Mouse (Mus musculus) hindbrain, postnatal 0 days (tissue): Measurements from ENCODE around the gene Prkn. TPM values are rescaled to one million over a fixed set of nuclear protein-coding genes. Genes with fewer than 3 reads are reported as not detected.

Source experiments
- ATAC-seq: fragments of 200-750 bp; cut with Nextera tagmentation; 2 replicates; pipeline ENCODE4 v1.8.0; 2017; ENCODE audit warnings: mild to moderate bottlenecking, moderate TSS enrichment, moderate library complexity
- DNase-seq: peaks from one replicate; pipeline ENCODE4 v3.0.0-alpha.2; 2015; ENCODE audit warnings: low spot score
- H3K27ac ChIP-seq: fragments of 300-500 bp; sonication (generic); 2 replicates; pipeline ENCODE4 v1.5.1; 2014; ENCODE audit warnings: mild to moderate bottlenecking
- H3K27me3 ChIP-seq: fragments of 300-500 bp; sonication (generic); 2 replicates; pipeline ENCODE4 v1.6.1; 2014; ENCODE audit warnings: low read length, mixed read lengths; ENCODE audit not compliant: insufficient read depth
- H3K36me3 ChIP-seq: fragments of 300-500 bp; sonication (generic); 2 replicates; pipeline ENCODE4 v1.6.1; 2014; ENCODE audit warnings: low read length, mixed read lengths; ENCODE audit not compliant: insufficient read depth
- H3K4me1 ChIP-seq: fragments of 300-500 bp; sonication (generic); 2 replicates; pipeline ENCODE4 v1.6.1; 2014; ENCODE audit warnings: antibody characterized with exemption, low read length, mixed read lengths; ENCODE audit not compliant: insufficient read depth
- H3K4me2 ChIP-seq: fragments of 300-500 bp; sonication (generic); 2 replicates; pipeline ENCODE4 v1.6.1; 2014; ENCODE audit warnings: low read depth, mild to moderate bottlenecking, low read length, moderate library complexity, mixed read lengths
- H3K4me3 ChIP-seq: fragments of 300-500 bp; sonication (generic); 2 replicates; pipeline ENCODE4 v1.5.1; 2014; ENCODE audit warnings: low read length
- H3K9ac ChIP-seq: fragments of 300-500 bp; sonication (generic); replicated peaks from 2 replicates; pipeline ENCODE4 v1.6.1; 2014; ENCODE audit warnings: mild to moderate bottlenecking, low read length, moderate library complexity, mixed read lengths
- H3K9me3 ChIP-seq: fragments of 300-500 bp; sonication (generic); 2 replicates; pipeline ENCODE4 v1.6.1; 2016; ENCODE audit warnings: low read length, mixed read lengths
- CTCF ChIP-seq: IDR thresholded peaks from 2 replicates; pipeline ENCODE4 v1.5.1; 2016; ENCODE audit warnings: antibody characterized with exemption, control low read depth, low read depth
- WGBS: fragments of 180-500 bp; shearing (Covaris S2); extraction: QIAGEN DNeasy Blood & Tissue Kit; methylation state at CpG from one replicate; pipeline ENCODE4 v1.1.7; 2014; 5-methylcytosine and 5-hydroxymethylcytosine counted together
- polyA plus RNA-seq: library from polyadenylated mRNA; unstranded; fragments of >200 nt; fragmentation: Nextera tagmentation; extraction: Ambion mirVana; gene quantifications from 2 replicates; pipeline ENCODE4 v1.2.1, GENCODE M21; 2015
- total RNA-seq: library from RNA; depleted of rRNA; stranded (reverse); fragments of >200 nt; gene quantifications from 2 replicates; pipeline ENCODE4 v1.2.3, GENCODE M21; 2014

The Prkn gene
- total and polyA plus RNA-seq, 2 experiments from 2014 or later = 9.3 to 10.7 TPM

DNA sequence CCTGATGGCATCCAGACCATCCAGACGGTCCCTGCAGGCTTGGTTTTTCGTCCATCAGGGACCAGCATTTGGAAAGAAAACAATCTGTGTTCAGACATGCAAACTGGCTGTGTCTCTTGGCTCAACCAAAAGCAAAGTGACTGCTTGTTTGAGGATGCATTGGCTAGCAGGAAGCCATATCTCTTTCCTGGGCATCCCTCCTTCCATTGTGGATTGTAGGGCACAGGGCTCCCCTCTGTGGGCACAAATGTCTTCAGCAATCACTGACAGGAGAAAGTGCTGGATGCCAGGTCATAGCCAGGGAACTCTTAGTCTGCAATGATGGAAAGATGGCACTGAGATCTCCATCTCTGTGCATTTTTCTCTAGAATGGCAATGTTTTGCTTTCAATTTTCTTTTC is 939.8 kb downstream of the Prkn start:
- H3K4me3 ChIP-seq = no peak overlapping the region
- H3K27ac ChIP-seq = no peak overlapping the region
- TF ChIP-seq CTCF = peak; percentile 32; the same call in 1 of the 2 replicates
- no peak overlapping the region for H3K4me2 ChIP-seq
- H3K4me1 ChIP-seq = no peaks in the 10 kb centered on the region
- ATAC-seq (no peak), DNase-seq (peak; percentile 45)
- WGBS = 56% methylated on average over 2 of the region's 2 CpGs
- H3K27me3 ChIP-seq = no peaks in the 10 kb centered on the region
- H3K36me3 ChIP-seq = no peaks in the 10 kb centered on the region
- no peaks in the 10 kb centered on the region for H3K9me3 ChIP-seq
- H3K9ac ChIP-seq = no peak overlapping the region

DNA sequence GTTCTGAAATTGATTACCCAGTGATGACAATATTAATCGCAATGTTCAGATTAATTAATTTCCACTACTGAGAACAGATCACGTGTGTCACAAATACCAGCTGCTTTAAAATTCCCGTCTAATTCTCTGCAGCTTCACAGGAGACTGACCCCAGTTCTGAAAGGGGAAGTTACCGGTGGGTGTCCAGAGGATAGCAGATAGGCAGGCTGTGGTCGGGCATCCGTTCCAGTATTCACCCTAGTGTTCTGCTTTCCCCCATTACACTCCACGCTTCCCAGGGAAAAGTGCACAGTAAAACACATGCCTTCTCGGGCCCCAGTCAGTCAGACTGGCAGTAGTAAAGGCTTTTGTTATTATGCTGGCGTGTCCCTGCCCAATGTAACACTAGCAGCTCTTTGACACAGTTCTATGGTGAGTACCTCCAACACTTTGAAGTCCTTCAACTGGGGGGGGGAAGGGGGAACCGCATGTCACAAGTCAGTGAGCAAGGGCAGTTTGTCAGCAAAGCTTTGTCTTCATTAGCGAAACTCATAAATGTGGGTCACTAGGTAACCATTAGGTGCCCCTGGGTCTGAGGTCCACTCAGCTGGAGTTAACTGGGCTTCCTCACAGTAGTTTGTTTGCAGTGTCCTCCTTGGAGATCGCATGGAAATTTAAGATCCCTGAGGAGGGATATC is 940.8 kb downstream of the Prkn start:
- Histone ChIP-seq H3K36me3 (no peaks in the 10 kb centered on the region), H3K27ac (no peak overlapping the region), H3K9me3 (no peaks in the 10 kb centered on the region), H3K4me3 (no peak overlapping the region), H3K4me1 (no peaks in the 10 kb centered on the region), H3K27me3 (no peaks in the 10 kb centered on the region), H3K4me2 (no peak overlapping the region), H3K9ac (no peak overlapping the region)
- DNase-seq (no peak), ATAC-seq (no peak)
- WGBS = 37% methylated on average over 12 of the region's 12 CpGs
- TF ChIP-seq CTCF = no peak

DNA sequence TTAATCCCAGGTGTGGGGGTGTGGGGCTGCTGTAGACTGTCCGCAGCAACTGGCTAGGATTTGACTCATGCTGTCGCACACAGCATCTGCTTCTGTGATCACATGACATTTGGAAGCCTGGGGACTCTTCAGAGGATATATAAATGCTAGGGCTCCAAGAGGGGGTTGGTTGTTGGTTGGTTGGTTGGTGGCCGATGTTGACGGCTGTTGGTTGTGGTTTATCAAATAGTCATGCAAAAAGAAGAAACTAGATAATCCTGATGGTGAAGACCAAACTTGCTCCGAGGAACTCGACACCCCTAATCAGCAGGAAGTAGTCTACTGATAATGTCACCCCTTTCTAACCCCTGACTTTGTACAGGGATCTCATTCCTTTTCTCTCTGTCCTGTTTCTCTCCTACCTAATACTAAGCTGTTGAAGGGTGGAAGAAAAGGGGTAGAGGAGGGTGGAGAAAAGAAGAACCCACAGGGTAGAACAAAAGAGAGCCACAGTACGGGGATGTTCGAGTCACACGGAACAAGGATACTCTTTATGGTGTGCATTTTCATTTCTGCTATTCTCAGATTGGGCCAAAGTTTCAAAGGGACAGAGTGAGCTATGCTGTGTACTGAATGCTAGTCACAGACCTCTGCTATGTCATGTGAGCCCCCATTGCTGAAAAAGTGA is 948.2 kb downstream of the Prkn start:
- WGBS = 89% methylated on average over 9 of the region's 9 CpGs
- Histone ChIP-seq H3K36me3 (no peaks in the 10 kb centered on the region), H3K4me1 (no peaks in the 10 kb centered on the region), H3K4me3 (no peak overlapping the region), H3K9me3 (no peaks in the 10 kb centered on the region), H3K27me3 (no peaks in the 10 kb centered on the region), H3K4me2 (no peak overlapping the region), H3K27ac (no peak overlapping the region), H3K9ac (no peak overlapping the region)
- DNase-seq (no peak), ATAC-seq (no peak)
- no peak for TF ChIP-seq CTCF

DNA sequence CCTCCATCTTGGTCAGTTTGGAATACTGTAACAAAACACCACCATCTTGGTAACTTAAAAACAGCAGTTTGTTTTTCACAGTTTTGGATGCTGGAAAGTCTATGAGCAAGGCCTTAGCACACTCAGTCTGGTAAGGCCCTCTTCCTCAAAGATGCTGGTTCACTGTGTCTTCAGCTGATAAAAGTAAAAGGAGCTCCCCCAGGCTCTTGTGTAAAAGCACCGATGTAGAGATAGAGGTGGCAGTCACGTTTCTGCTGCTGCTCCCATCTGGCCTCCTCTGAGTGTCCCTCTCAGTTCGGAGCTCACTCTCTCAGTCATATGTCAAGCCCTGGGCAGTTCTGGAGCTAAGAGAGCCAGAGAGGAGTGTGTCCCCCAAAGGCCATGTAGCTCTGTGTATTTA is 955.8 kb downstream of the Prkn start:
- TF ChIP-seq CTCF = no peak
- Histone ChIP-seq H3K4me1 (no peaks in the 10 kb centered on the region), H3K27me3 (no peaks in the 10 kb centered on the region), H3K4me3 (no peak overlapping the region), H3K9ac (no peak overlapping the region), H3K27ac (no peak overlapping the region), H3K9me3 (no peaks in the 10 kb centered on the region), H3K36me3 (no peaks in the 10 kb centered on the region), H3K4me2 (no peak overlapping the region)
- ATAC-seq = no peak
- no peak for DNase-seq
- WGBS = 82% methylated on average over 3 of the region's 3 CpGs

DNA sequence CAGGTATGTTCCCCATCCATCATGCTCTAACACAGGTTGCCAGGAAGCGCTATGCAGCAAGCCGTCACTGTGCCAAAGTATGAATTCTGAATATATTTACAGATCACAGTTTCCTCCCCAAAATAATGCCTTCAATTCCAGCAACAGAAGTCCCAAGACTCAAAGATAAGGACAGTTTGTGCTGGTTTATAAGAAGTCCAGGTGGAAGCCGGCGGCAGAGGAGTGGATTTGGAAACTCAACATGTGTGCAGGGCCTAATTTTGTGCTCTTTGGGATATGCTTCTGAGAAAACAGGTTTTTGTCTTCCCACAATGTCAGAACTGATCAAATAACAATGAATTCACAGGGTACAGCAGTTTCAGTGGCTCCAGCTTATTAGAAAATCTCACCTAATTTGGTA is 961.0 kb downstream of the Prkn start:
- Histone ChIP-seq H3K27ac (no peak overlapping the region), H3K4me2 (no peak overlapping the region), H3K4me1 (no peaks in the 10 kb centered on the region), H3K4me3 (no peak overlapping the region), H3K9ac (no peak overlapping the region), H3K9me3 (no peaks in the 10 kb centered on the region), H3K27me3 (no peaks in the 10 kb centered on the region), H3K36me3 (no peaks in the 10 kb centered on the region)
- DNase-seq = no peak
- no peak for ATAC-seq
- no peak for TF ChIP-seq CTCF
- 77% methylated on average over 4 of the region's 4 CpGs for WGBS

DNA sequence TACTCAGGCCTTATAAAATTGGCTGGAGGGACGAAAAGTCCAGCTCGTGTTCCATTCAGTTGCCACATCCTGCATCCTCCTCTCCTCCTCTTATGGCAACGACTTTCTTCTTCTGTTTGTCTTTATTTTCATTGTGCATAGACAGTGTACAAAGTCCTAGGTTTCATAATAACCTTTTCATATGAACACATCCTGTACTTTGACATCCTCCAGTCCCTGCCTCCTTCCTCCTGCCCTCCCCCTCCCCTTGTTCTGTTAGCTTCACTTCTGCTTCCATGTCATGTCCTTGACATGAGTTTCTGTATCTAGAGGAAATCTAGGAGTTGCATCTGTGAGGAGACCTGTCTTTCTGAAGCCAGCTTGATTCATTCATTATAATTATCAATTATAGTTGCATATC is 967.1 kb downstream of the Prkn start:
- DNase-seq = no peak
- H3K36me3 ChIP-seq = no peaks in the 10 kb centered on the region
- H3K27ac ChIP-seq = no peak overlapping the region
- no peaks in the 10 kb centered on the region for H3K9me3 ChIP-seq
- no peak overlapping the region for H3K4me2 ChIP-seq
- ATAC-seq = no peak
- H3K27me3 ChIP-seq = no peaks in the 10 kb centered on the region
- 89% methylated on average over 3 of the region's 3 CpGs for WGBS
- no peak overlapping the region for H3K4me3 ChIP-seq
- H3K9ac ChIP-seq = no peak overlapping the region
- H3K4me1 ChIP-seq = no peaks in the 10 kb centered on the region
- no peak for TF ChIP-seq CTCF

DNA sequence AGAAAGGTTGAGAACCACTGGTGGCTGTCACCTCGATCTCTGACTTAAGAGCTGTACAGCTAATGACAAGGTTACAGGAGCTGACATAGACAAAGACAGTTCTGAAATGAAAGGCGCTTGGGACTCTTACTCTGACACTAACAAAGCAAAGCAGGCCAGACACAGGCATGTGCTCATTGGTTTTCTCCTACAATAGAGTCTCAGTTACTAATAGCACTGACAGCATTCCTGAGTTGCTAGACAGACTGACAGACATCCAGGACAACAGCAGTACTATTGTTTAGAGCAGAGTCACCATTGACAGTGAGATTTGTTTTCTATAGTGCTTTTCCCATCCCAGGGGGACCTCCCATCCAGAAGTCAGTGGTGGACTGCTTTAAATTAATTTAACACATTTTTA is 977.7 kb downstream of the Prkn start:
- 55% methylated on average over 2 of the region's 2 CpGs for WGBS
- no peaks in the 10 kb centered on the region for H3K4me1 ChIP-seq
- no peak overlapping the region for H3K4me3 ChIP-seq
- H3K27ac ChIP-seq = no peak overlapping the region
- no peak for ATAC-seq
- H3K9me3 ChIP-seq = no peaks in the 10 kb centered on the region
- no peak overlapping the region for H3K9ac ChIP-seq
- H3K4me2 ChIP-seq = no peak overlapping the region
- no peak for DNase-seq
- no peak for TF ChIP-seq CTCF
- no peaks in the 10 kb centered on the region for H3K36me3 ChIP-seq
- no peaks in the 10 kb centered on the region for H3K27me3 ChIP-seq
